Mouse (Mus musculus): ENCODE data around the gene Tmprss4. TPM values are rescaled to one million over a fixed set of nuclear protein-coding genes. Genes with fewer than 3 reads are reported as not detected.

Gene Tmprss4
- polyA plus RNA-seq, 1 experiment from 2014 or later, result not detected

DNA sequence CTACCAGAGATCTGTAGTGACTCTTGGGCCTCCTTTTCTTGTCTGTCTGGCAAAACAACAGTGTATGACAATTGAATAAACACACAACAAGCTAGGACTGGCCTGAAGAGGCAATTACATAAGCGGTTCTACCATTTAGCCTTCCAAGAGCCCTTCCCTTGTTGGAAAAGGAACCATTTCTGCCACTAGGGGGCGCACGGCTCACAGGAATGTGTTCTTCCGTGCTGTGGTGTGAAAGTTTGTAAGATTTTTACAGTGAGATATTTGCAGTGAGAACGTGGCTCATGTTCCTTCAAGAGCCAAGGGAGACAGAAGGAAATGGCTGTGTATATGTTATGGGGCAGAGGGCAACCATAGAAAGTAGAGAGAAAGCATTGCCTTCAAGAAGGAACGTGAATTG lies 17.7 kb upstream of the Tmprss4 start:
- no peak overlapping the region for H3K9ac ChIP-seq (replicated peaks)
- WGBS, result 18% methylated on average over 6 of the region's 6 CpGs

DNA sequence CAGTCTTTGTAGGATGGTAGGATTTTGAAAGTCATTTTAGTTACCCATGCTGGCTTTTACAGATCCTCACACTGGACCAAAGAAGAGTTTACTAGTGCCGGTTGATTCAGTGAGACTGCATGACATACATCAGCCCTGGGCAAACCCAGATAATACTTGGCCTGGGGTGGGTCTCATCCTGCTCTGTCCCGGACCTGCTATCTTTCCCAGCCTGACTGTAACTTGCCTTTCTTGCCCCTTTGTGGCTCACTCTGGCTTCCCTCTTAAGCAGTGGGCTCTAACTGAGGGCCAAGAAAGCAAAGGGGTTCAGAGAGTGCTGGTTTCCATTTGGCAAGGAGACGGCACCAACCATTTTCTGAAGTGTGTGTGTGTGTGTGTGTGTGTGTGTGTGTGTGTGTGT lies 15.8 kb upstream of the Tmprss4 start:
- H3K36me3 ChIP-seq, result no peaks in the 10 kb centered on the region
- no peak overlapping the region for H3K27ac ChIP-seq (replicated peaks)
- H3K4me3 ChIP-seq, result no peak overlapping the region
- 88% methylated on average over 3 of the region's 3 CpGs for WGBS
- no peaks in the 10 kb centered on the region for H3K9me3 ChIP-seq
- H3K4me2 ChIP-seq (replicated peaks), result no peak overlapping the region
- H3K27me3 ChIP-seq, result no peaks in the 10 kb centered on the region; the same call in none of the 2 replicates
- no peak for ATAC-seq (ENCODE audit: low FRiP score, low read depth)
- H3K4me1 ChIP-seq, result no peaks in the 10 kb centered on the region
- H3K9ac ChIP-seq (replicated peaks), result no peak overlapping the region

More for the DNA sequence above, 17.7 kb upstream of the Tmprss4 start:
- ATAC-seq (ENCODE audit: low FRiP score, low read depth), result no peak
- H3K36me3 ChIP-seq, result no peaks in the 10 kb centered on the region
- H3K27me3 ChIP-seq, result no peaks in the 10 kb centered on the region; the same call in 1 of the 2 replicates
- no peaks in the 10 kb centered on the region for H3K4me1 ChIP-seq
- H3K4me2 ChIP-seq (replicated peaks), result no peak overlapping the region
- H3K27ac ChIP-seq (replicated peaks), result no peak overlapping the region
- H3K4me3 ChIP-seq, result no peak overlapping the region
- no peaks in the 10 kb centered on the region for H3K9me3 ChIP-seq

DNA sequence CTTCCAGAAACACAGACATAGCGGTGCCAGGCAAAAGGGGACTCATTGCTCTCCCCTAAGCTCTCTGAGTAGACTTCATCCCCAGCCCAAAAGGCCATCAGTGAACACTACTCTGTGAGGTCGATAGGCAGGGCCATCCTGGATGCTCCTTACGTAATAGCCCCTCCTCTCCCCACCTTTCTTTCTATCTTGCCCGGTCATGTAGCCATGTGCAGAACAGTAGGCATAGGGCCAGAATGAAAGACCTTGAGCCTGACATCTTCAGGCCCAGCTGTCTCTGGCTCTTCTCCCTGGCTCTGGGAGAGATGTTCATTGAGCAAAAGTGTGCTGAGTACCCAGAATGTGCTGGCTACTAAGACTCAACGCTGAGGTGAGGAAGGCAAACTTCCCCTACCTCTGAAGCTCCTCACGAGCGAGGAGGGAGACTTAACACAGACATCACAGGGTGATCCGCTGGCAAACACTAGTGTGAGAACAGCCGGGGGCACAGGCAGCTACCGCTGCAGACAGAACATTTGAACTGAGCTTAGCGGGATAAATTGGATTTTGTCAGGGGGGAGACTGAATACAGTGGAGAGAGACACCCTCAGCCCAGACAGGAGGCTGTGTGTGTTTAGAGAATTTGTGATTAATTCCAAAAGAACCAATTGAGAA lies 11.8 kb upstream of the Tmprss4 start:
- H3K4me3 ChIP-seq, result no peak overlapping the region
- no peaks in the 10 kb centered on the region for H3K4me1 ChIP-seq
- H3K9me3 ChIP-seq, result no peaks in the 10 kb centered on the region
- no peak for ATAC-seq (ENCODE audit: low FRiP score, low read depth)
- no peaks in the 10 kb centered on the region; the same call in 1 of the 2 replicates for H3K27me3 ChIP-seq
- no peak overlapping the region for H3K9ac ChIP-seq (replicated peaks)
- 69% methylated on average over 11 of the region's 11 CpGs for WGBS
- no peaks in the 10 kb centered on the region for H3K36me3 ChIP-seq
- H3K4me2 ChIP-seq (replicated peaks), result no peak overlapping the region
- no peak overlapping the region for H3K27ac ChIP-seq (replicated peaks)

DNA sequence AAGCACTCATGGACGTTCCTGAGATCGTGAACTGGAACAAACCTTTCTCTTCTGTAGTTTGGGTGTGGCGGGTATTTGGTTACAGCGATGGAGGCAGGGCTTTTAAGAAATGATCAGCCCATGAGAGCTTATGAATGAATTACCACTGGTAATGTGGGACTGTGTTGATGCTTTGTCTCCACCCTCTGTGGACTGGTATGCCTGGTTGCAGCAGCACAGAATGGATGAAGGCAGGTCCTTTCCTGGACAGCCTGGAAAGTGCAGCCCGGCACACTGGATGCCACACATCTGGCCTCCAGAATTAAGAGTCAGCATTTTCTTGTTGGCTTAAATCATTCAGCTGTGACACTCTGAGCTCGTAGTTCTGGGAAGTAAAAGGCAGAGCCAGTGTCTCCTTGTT lies 8.1 kb upstream of the Tmprss4 start:
- 75% methylated on average over 6 of the region's 6 CpGs for WGBS
- Histone ChIP-seq H3K9ac (replicated peaks) (no peak overlapping the region), H3K9me3 (no peaks in the 10 kb centered on the region), H3K36me3 (no peaks in the 10 kb centered on the region), H3K4me1 (no peaks in the 10 kb centered on the region), H3K27me3 (no peaks in the 10 kb centered on the region; the same call in 1 of the 2 replicates), H3K27ac (replicated peaks) (no peak overlapping the region), H3K4me2 (replicated peaks) (no peak overlapping the region), H3K4me3 (no peak overlapping the region)
- ATAC-seq (ENCODE audit: low FRiP score, low read depth), result no peak

DNA sequence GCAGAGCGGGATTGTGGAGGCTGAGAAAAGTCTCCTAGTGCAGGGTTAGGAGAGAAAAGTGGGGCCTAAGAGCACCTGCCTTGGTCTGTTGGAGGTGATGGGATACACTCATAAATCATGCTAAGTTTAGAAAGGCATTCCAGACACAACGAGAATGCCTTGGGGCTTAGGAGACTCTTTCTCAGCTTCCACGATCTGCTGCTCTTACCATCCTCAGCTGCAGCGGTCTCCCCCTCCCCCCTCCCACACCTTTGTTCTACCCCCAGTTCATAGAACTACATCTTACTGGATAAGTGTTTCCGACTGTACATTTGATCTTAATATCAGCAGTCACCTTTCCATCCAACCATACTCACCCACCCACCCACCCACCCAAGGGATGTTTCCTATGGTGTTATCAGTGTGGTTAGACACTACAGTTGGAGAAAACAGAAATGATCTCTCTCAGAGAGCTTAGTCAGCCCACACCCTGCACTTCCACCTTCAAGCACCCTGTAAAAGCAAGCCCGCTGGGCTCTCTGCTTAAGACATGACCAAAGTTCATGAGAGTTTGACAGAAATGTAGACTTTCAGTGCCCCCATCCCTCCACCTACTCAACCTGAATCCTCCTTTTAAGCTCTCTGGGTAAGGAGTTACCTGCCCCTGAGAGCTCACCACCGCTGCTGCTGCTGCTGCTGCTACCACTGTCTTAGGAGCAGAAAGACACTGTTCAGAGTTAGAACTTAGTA lies 3.3 kb upstream of the Tmprss4 start:
- Histone ChIP-seq H3K4me1 (no peaks in the 10 kb centered on the region), H3K27me3 (no peaks in the 10 kb centered on the region), H3K36me3 (no peaks in the 10 kb centered on the region), H3K4me3 (no peak overlapping the region), H3K27ac (replicated peaks) (no peak overlapping the region), H3K4me2 (replicated peaks) (no peak overlapping the region), H3K9me3 (no peaks in the 10 kb centered on the region), H3K9ac (replicated peaks) (no peak overlapping the region)
- 86% methylated on average over 7 of the region's 7 CpGs for WGBS
- ATAC-seq (ENCODE audit: low FRiP score, low read depth), result no peak

DNA sequence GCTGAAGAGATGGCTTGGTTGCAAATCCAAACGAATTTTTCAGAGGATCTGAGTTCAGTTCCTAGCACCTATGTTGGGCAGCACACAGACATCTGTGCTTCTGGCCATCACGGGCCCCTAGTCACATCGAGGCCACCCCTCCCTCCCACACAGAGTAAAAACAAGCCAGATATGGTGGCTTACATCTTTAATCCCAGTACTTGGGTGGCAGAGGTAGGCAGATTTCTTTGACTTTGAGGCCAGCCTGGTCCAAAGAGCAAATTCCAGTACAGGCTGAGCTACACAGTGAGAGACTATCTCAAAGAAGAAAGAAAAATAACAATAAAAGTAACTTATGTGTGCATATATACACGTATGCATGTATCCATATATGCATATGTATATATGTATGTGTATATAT lies 2.2 kb upstream of the Tmprss4 start:
- no peak overlapping the region for H3K9ac ChIP-seq (replicated peaks)
- H3K27ac ChIP-seq (replicated peaks), result no peak overlapping the region
- H3K4me3 ChIP-seq, result no peak overlapping the region
- no peaks in the 10 kb centered on the region for H3K36me3 ChIP-seq
- no peaks in the 10 kb centered on the region for H3K27me3 ChIP-seq
- no peak overlapping the region for H3K4me2 ChIP-seq (replicated peaks)
- WGBS, result 70% methylated on average over 4 of the region's 4 CpGs
- H3K9me3 ChIP-seq, result no peaks in the 10 kb centered on the region
- ATAC-seq (ENCODE audit: low FRiP score, low read depth), result no peak
- no peaks in the 10 kb centered on the region for H3K4me1 ChIP-seq

DNA sequence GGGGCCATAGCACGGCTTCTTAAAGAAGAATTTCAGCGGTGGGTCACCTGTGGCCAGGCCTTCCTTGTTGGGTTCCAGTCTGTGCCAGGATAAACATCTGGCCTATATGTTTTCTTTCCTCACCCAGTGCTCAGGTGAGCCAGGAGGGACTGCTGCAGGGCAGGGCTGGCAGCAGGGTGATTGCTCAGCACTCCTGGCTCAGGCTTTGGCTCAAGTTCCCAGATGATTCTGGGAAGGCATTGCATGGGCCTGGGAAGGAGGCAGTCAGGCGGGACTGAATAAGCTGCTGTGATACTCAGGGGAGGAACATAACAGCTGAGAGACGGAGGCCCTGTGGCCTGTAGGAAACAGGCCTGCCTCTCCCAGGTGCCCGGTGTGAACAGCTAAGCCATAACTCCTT lies 1.3 kb upstream of the Tmprss4 start:
- no peak for ATAC-seq (ENCODE audit: low FRiP score, low read depth)
- 79% methylated on average over 5 of the region's 5 CpGs for WGBS

DNA sequence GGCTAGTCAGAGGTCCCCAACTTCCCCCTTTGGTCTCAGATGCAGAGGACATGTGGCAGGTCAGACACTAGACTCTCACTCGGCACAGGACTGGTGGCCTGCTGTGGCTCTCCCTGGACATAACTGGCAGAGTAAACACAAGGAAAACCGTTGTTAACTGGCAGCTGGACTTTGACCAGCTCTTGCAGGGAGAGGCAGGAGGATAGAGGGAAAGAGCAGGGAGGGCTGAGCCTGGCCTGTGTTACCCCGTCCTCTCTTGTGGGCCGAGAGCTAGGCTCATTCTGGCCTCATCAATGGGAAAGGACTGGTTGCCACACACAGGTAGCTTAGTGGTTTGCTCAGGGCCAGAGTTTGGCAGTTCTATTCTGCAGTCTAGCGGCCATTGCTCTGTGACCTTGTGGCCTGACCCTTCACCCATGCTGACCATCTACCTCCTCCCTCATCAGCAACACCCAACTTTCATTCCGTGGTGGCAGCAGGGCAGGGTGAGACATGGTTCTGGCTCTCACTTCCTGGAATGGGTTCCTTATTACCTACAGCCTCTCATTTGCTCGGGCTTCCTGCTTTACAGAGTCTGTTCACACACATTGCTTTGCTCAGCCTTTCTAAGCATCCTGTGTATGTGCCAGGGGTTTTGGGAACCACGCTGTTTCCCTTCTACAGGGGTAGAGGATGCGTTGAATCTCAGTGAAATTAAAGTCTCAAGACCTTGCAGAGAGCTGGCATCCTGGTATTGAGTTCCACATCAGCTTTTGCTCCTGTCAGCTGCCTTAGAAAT lies 1.7 kb downstream of the Tmprss4 start:
- H3K36me3 ChIP-seq, result no peaks in the 10 kb centered on the region
- H3K4me1 ChIP-seq, result no peaks in the 10 kb centered on the region
- no peak for ATAC-seq (ENCODE audit: low FRiP score, low read depth)
- H3K4me3 ChIP-seq, result no peak overlapping the region
- 0 out of 2 replicates have a peak, but pooled peaks cover 4% of the 10 kb centered on the region for H3K27me3 ChIP-seq
- no peak overlapping the region for H3K4me2 ChIP-seq (replicated peaks)
- H3K9me3 ChIP-seq, result no peaks in the 10 kb centered on the region
- no peak overlapping the region for H3K9ac ChIP-seq (replicated peaks)
- WGBS, result 83% methylated on average over 9 of the region's 9 CpGs
- no peak overlapping the region for H3K27ac ChIP-seq (replicated peaks)

More for the DNA sequence above, 1.3 kb upstream of the Tmprss4 start:
- H3K9me3 ChIP-seq, result no peaks in the 10 kb centered on the region
- H3K4me1 ChIP-seq, result no peaks in the 10 kb centered on the region
- no peaks in the 10 kb centered on the region for H3K36me3 ChIP-seq
- no peak overlapping the region for H3K9ac ChIP-seq (replicated peaks)
- H3K27ac ChIP-seq (replicated peaks), result no peak overlapping the region
- no peaks in the 10 kb centered on the region for H3K27me3 ChIP-seq
- H3K4me3 ChIP-seq, result no peak overlapping the region
- H3K4me2 ChIP-seq (replicated peaks), result no peak overlapping the region

DNA sequence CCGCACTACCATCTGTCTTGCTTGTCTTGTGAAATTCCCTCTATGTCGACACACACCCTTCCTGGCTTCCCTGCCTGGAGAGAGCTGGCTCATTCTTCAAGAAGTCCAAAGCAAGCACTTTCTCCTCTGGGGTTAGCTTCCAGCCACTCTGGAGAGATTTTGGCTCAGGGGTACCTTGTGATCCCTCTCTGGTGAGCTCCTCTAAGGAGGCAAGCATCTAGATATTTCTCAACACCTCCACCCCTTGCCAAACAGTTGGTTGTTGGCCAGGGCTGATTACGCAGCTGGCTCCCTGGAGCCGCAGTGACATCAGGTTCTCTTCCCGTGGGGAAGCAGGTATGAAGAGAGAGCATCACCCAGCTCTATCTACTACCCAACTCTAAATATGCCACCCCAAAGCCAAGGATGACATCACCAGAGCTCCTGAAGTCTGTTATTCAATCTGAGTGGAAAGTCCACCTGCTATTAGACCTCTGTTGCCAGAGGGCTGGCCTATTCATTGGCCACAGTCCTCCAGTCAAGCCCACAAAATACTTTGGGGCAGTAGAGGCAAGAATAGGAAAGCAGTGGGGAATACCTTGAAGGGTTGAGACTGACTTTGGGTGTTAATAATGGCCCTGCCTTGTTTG lies 2.5 kb downstream of the Tmprss4 start:
- Histone ChIP-seq H3K4me1 (no peaks in the 10 kb centered on the region), H3K4me2 (replicated peaks) (no peak overlapping the region), H3K36me3 (no peaks in the 10 kb centered on the region), H3K9ac (replicated peaks) (no peak overlapping the region), H3K27me3 (0 out of 2 replicates have a peak, but pooled peaks cover 4% of the 10 kb centered on the region), H3K4me3 (no peak overlapping the region), H3K9me3 (no peaks in the 10 kb centered on the region), H3K27ac (replicated peaks) (no peak overlapping the region)
- WGBS, result 92% methylated on average over 5 of the region's 5 CpGs
- ATAC-seq (ENCODE audit: low FRiP score, low read depth), result no peak

DNA sequence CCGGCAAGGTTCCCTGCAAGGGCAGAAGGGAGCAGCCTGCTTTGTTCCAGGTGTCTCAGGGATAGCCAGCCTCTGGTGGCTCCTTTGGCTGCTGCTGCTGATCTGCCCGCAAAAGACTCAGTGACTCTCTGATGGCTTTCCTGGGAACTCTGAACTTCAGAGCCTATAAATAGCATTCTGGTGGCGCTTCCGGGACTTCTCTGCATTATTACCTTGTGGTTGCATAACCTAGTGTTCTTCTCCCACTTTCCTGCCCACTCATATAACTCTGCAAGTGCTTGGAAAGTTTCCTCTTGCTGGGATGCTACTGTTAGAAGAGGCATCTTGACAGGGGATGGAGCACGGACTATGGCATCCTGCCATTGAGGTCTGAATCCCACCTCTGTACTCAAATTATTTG lies 6.3 kb downstream of the Tmprss4 start:
- no peak overlapping the region for H3K4me3 ChIP-seq
- H3K36me3 ChIP-seq, result no peaks in the 10 kb centered on the region
- ATAC-seq (ENCODE audit: low FRiP score, low read depth), result no peak
- H3K27ac ChIP-seq (replicated peaks), result no peak overlapping the region
- no peaks in the 10 kb centered on the region for H3K4me1 ChIP-seq
- no peak overlapping the region for H3K9ac ChIP-seq (replicated peaks)
- no peaks in the 10 kb centered on the region for H3K9me3 ChIP-seq
- 87% methylated on average over 5 of the region's 5 CpGs for WGBS
- 0 out of 2 replicates have a peak, but pooled peaks cover 4% of the 10 kb centered on the region for H3K27me3 ChIP-seq
- H3K4me2 ChIP-seq (replicated peaks), result no peak overlapping the region

DNA sequence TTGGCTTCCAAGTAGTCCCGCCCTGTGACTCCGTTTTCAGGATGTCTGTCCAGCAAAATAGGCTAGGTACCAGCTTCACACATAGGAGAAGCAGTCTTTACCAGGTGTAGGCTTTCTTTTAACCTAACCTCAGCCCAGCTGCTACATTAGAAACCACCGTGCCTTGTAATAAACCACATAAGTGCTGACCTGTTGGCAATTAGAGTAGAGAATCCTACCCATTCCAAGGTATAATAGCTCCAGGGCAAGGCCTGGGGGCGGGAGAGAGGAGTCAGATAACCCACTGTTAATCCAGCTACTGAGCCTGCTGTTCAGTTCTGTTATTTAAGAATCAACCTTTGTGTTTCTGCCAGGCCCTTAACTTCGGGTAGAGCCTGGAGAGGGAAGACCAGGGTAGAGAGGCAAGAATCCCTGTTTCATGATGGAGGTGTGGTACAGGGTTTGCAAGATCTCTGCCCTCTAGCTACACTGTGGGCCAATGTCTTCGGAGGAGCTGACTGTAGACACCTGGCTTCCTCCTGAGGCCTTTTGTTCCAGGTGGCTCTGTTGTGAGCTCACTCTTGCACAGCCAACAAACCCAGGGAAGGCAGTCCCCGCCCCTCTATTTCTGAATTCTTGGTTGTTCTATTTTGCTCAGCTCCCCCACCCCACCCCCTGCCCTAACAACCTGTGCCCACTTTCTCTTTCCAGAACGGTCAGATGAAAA lies 7.6 kb downstream of the Tmprss4 start:
- H3K9me3 ChIP-seq, result no peaks in the 10 kb centered on the region
- H3K27me3 ChIP-seq, result 0 out of 2 replicates have a peak, but pooled peaks cover 4% of the 10 kb centered on the region
- no peak overlapping the region for H3K27ac ChIP-seq (replicated peaks)
- no peak overlapping the region for H3K4me3 ChIP-seq
- no peaks in the 10 kb centered on the region for H3K4me1 ChIP-seq
- ATAC-seq (ENCODE audit: low FRiP score, low read depth), result no peak
- H3K4me2 ChIP-seq (replicated peaks), result no peak overlapping the region
- 74% methylated on average over 8 of the region's 8 CpGs for WGBS
- H3K9ac ChIP-seq (replicated peaks), result no peak overlapping the region; the same call in 1 of the 2 replicates
- H3K36me3 ChIP-seq, result no peaks in the 10 kb centered on the region
